16 mouse cellular contexts compared by ENCODE assay signal in the genomic region with DNA sequence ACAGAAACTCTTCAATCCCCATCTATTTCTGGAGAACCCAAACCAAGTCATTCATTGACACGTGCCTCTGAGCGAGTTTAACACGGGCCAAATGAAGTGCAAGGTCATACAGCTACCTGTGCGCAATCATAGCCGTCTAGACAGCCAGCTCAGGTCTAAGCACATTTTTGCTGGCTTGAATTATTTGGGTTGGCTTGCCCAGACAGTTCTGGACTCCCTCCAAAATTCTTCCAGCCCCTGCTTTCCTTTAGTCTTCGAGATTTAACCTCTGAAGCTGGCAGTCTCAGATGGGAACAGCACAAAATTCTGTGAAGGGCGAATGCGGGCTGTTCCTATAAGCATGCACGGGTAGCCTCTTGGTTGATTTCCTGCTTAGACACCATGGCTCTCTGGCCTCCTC.
DNase-seq lines count a peak whose midpoint lies in the region; ATAC-seq lines count a peak whose summit lies in the region.
"Had no signal": no experiment of that assay in that cellular context is flagged by ENCODE, and none has a peak within 500 bp of the region (broad histone marks: within the 10 kb centered on the region; RNA-seq: fewer than 3 reads in every experiment).

No protein-coding gene starts in this region.

- no peak overlapping the region for H3K4me3 ChIP-seq in heart, embryonic 15.5 days
- H3K4me3 ChIP-seq in embryonic facial prominence, embryonic 13.5 days: no peak overlapping the region
- H3K4me3 ChIP-seq: forebrain, embryonic 13.5 days; hindbrain, embryonic 13.5 days had no signal

- H3K27ac ChIP-seq in heart, embryonic 15.5 days: peak overlapping the region; percentile 40
- H3K27ac ChIP-seq in embryonic facial prominence, embryonic 13.5 days: peak overlapping the region; percentile 45
- H3K27ac ChIP-seq: forebrain, embryonic 13.5 days; hindbrain, embryonic 13.5 days had no signal

- WGBS in heart, embryonic 15.5 days: 48% methylated on average over 9 of the region's 9 CpGs
- WGBS in embryonic facial prominence, embryonic 13.5 days: 60% methylated on average over 9 of the region's 9 CpGs

- no peaks in the 10 kb centered on the region for H3K36me3 ChIP-seq in heart, embryonic 15.5 days
- H3K36me3 ChIP-seq in embryonic facial prominence, embryonic 13.5 days: no peaks in the 10 kb centered on the region
- H3K36me3 ChIP-seq: hindbrain, embryonic 13.5 days had no signal

- no peak for ATAC-seq in heart, embryonic 15.5 days (replicated peaks; ENCODE audit: insufficient number of reproducible peaks, insufficient read depth, low FRiP score, low read depth)
- no peak for ATAC-seq in embryonic facial prominence, embryonic 13.5 days (ENCODE audit: insufficient number of reproducible peaks, insufficient read depth, low FRiP score, low TSS enrichment, low read depth)
- ATAC-seq: activated CD4-positive, CD25-positive, alpha-beta regulatory T cell, adult 4 months; forebrain, embryonic 13.5 days had no signal

- no peaks in the 10 kb centered on the region for H3K9me3 ChIP-seq in heart, embryonic 15.5 days (replicated peaks)
- no peaks in the 10 kb centered on the region for H3K9me3 ChIP-seq in embryonic facial prominence, embryonic 13.5 days
- H3K9me3 ChIP-seq: forebrain, embryonic 13.5 days; hindbrain, embryonic 13.5 days had no signal

- intact Hi-C loops in heart, postnatal 36 days (cut with DNase I): no loop called here

- no peaks in the 10 kb centered on the region for H3K27me3 ChIP-seq in heart, embryonic 15.5 days
- H3K27me3 ChIP-seq in embryonic facial prominence, embryonic 13.5 days: no peaks in the 10 kb centered on the region
- H3K27me3 ChIP-seq: forebrain, embryonic 13.5 days; hindbrain, embryonic 13.5 days had no signal

- H3K4me2 ChIP-seq in heart, embryonic 15.5 days: no peak overlapping the region
- no peak overlapping the region for H3K4me2 ChIP-seq in embryonic facial prominence, embryonic 13.5 days
- H3K4me2 ChIP-seq: forebrain, embryonic 13.5 days; hindbrain, embryonic 13.5 days had no signal

- H3K4me1 ChIP-seq in heart, embryonic 15.5 days (replicated peaks): peaks cover 11% of the 10 kb centered on the region
- H3K4me1 ChIP-seq in embryonic facial prominence, embryonic 13.5 days: peaks cover 11% of the 10 kb centered on the region

- H3K9ac ChIP-seq in heart, embryonic 15.5 days: no peak overlapping the region
- H3K9ac ChIP-seq in embryonic facial prominence, embryonic 13.5 days: no peak overlapping the region
- H3K9ac ChIP-seq: forebrain, embryonic 13.5 days; hindbrain, embryonic 13.5 days had no signal

- no peak for DNase-seq in heart, postnatal 36 days
- DNase-seq in kidney, adult 8-10 months: peak; percentile 14 to 39
- DNase-seq in kidney, postnatal 4 days: no peak
- DNase-seq in kidney, postnatal 25 days: peak; percentile 28 to 41
- no peak for DNase-seq in thymus, postnatal 10 days (ENCODE audit: low spot score in 2 of 2)
- DNase-seq: adrenal gland, postnatal 10 days; gastrocnemius, postnatal 25 days; liver; lung, adult 18-20 months; right cerebral cortex, postnatal 14 days; thymus, postnatal 4 days had no signal

Comparison
In these comparisons a context has a peak if more than half of its experiments do, and no peak if none do; other contexts are left out.
1. DNase-seq: peak in kidney, adult 8-10 months (2 of 2) and kidney, postnatal 25 days (2 of 2); none in heart, postnatal 36 days (0 of 2), kidney, postnatal 4 days (0 of 2) and thymus, postnatal 10 days (0 of 2).